Mouse (Mus musculus): ENCODE data around the gene Kcnj14. TPM values are rescaled to one million over a fixed set of nuclear protein-coding genes. Genes with fewer than 3 reads are reported as not detected.
A peak's percentile ranks its signal among the peaks of the same experiment; 100 is the strongest.

Gene Kcnj14
- total and polyA plus RNA-seq, 3 experiments, result 1.3 to 3.2 (median 1.5) TPM

DNA sequence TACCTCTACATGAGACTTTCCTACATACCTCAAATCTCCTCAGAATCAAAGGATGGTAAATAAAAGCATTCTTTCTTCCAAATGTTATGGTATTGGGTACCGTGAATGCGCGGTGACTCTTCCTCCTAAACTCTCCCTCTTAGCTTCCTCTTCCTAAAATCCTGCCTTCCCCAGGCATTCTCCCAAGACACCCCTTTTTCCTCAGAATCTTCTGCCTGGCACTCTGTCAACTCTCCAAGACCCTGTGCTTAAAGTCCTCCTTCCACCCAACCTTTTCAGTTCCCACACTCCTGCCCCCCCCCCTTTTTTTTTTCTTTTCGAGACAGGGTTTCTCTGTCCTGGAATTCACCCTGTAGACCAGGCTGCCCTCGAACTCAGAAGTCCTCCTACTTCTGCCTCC is 9.7 kb downstream of the Kcnj14 start:
- peaks cover 13% of the 10 kb centered on the region for H3K79me2 ChIP-seq (replicated peaks; ENCODE audit: control insufficient read depth, extremely low read depth, insufficient read depth, poor library complexity, severe bottlenecking)
- in situ Hi-C loops (cut with MboI; ENCODE audit: low pct_ligation_motif_present, low pct_unique_long_range_greater_than_20kb, low sequenced_read_pairs), result no loop called here
- dilution Hi-C loops (cut with MboI; ENCODE audit: extremely low pct_ligation_motif_present, extremely low pct_unique_long_range_greater_than_20kb, low sequenced_read_pairs), result no loop called here
- peak overlapping the region in 1 of 3 experiments; percentile 31 for H3K4me3 ChIP-seq (replicated peaks in 1 of 3; ENCODE audit: low read depth in 2 of 3, low read length in 2 of 3, poor library complexity in 1 of 3)
- H3K9me3 ChIP-seq (replicated peaks; ENCODE audit: low read length), result no peaks in the 10 kb centered on the region
- H3K27ac ChIP-seq (ENCODE audit: insufficient read depth, low read depth), result no peak overlapping the region
- DNase-seq (ENCODE audit: extremely low read depth), result no peak
- H3K4me1 ChIP-seq (ENCODE audit: control insufficient read depth in 1 of 2, insufficient read depth in 2 of 2), result peaks cover 3 to 28% of the 10 kb centered on the region in 2 experiments; a peak in 3 of 4 replicates
- H3K27me3 ChIP-seq (replicated peaks), result no peaks in the 10 kb centered on the region
- H3K4me2 ChIP-seq (ENCODE audit: insufficient read depth, low read depth, poor library complexity, severe bottlenecking), result peak overlapping the region; percentile 85; the same call in 1 of the 2 replicates
- H3K9ac ChIP-seq (ENCODE audit: insufficient read depth, low read depth), result no peak overlapping the region
- no peak for TF ChIP-seq ZC3H11A (IDR thresholded peaks at IDR 0.05; ENCODE audit: low read depth, low read length)
- TF ChIP-seq CHD2 (IDR thresholded peaks at IDR 0.05; ENCODE audit: low read length), result no peak
- no peak for TF ChIP-seq CTCF (conservative IDR thresholded peaks at IDR 0.05 in 1 of 2, IDR thresholded peaks at IDR 0.05 in 1 of 2; ENCODE audit: low read depth in 2 of 2, low read length in 2 of 2)
- no peak for TF ChIP-seq GABPA (IDR thresholded peaks at IDR 0.05; ENCODE audit: insufficient replicate concordance, low read depth, low read length)
- TF ChIP-seq SMC3 (IDR thresholded peaks at IDR 0.05; ENCODE audit: low read depth, low read length), result no peak
- TF ChIP-seq MEF2A (IDR thresholded peaks at IDR 0.05; ENCODE audit: borderline replicate concordance, low read depth, low read length), result no peak
- TF ChIP-seq POLR2A (IDR thresholded peaks at IDR 0.05; ENCODE audit: low read depth, low read length), result no peak
- no peak for TF ChIP-seq MAZ (IDR thresholded peaks at IDR 0.05; ENCODE audit: low read depth, low read length)
- TF ChIP-seq MYC (IDR thresholded peaks at IDR 0.05; ENCODE audit: low read depth, low read length), result no peak
- no peak for TF ChIP-seq ZNF384 (IDR thresholded peaks at IDR 0.05; ENCODE audit: low read depth, low read length)
- TF ChIP-seq MAFK (IDR thresholded peaks at IDR 0.05; ENCODE audit: insufficient replicate concordance, low read length), result no peak
- no peak for TF ChIP-seq TBP (conservative IDR thresholded peaks at IDR 0.05; ENCODE audit: low read depth, low read length)
- no peak for TF ChIP-seq RAD21 (IDR thresholded peaks at IDR 0.05; ENCODE audit: low read depth, low read length)
- no peak for TF ChIP-seq ZMIZ1 (IDR thresholded peaks at IDR 0.05; ENCODE audit: low read depth, low read length)
- no peak for TF ChIP-seq IRF4 (IDR thresholded peaks at IDR 0.05; ENCODE audit: low read depth, low read length)
- TF ChIP-seq JUND (conservative IDR thresholded peaks at IDR 0.05; ENCODE audit: low read depth, low read length), result no peak
- TF ChIP-seq MAX (IDR thresholded peaks at IDR 0.05; ENCODE audit: low read length), result no peak
- TF ChIP-seq CHD1 (IDR thresholded peaks at IDR 0.05; ENCODE audit: low read depth, low read length), result no peak
- no peak for TF ChIP-seq TCF12 (IDR thresholded peaks at IDR 0.05; ENCODE audit: low read depth, low read length)
- TF ChIP-seq PAX5 (IDR thresholded peaks at IDR 0.05; ENCODE audit: low read length), result no peak
- peaks cover 31 to 52% of the 10 kb centered on the region in 2 experiments for H3K36me3 ChIP-seq (replicated peaks in 1 of 2; ENCODE audit: control insufficient read depth in 1 of 2, insufficient read depth in 1 of 2, low read length in 1 of 2)
